Mouse (Mus musculus) layer of hippocampus, adult 18-20 months (tissue): ENCODE data around the gene Zg16. TPM values are rescaled to one million over a fixed set of nuclear protein-coding genes. Genes with fewer than 3 reads are reported as not detected.
"Not testable (repeated sequence)": the region's sequence is repeated elsewhere in the genome, so short reads cannot be mapped to it uniquely, and the experiment has no call there.

ENCODE experiments used
- DNase-seq, 2 experiments: peaks; one replicate each; pipeline ENCODE4 v3.0.0; 2022; ENCODE audit warnings: low spot score in 2 of 2
- total RNA-seq, 2 experiments: library from RNA; stranded (reverse); gene quantifications; 2 replicates each; pipeline ENCODE4 v1.2.3; 2021

Zg16 gene
- total RNA-seq, 2 experiments from 2014 or later = not detected

- DNase-seq = peak; percentile 71 to 89
These were observed 17.6 kb upstream of the Zg16 start for GRCm38 (mm10) chr7:127104560-127105332.

GRCm38 (mm10) chr7:127103960-127104359, 16.8 kb upstream of the Zg16 start:
- no peak for DNase-seq

GRCm38 (mm10) chr7:127102148-127102547, 15.0 kb upstream of the Zg16 start:
- DNase-seq = no peak

GRCm38 (mm10) chr7:127101451-127102016, 14.4 kb upstream of the Zg16 start:
- DNase-seq = no peak

GRCm38 (mm10) chr7:127099528-127099927, 12.4 kb upstream of the Zg16 start:
- DNase-seq = no peak

- no peak for DNase-seq
These were observed 11.8 kb upstream of the Zg16 start for GRCm38 (mm10) chr7:127098950-127099349.

GRCm38 (mm10) chr7:127098521-127098920, 11.4 kb upstream of the Zg16 start:
- DNase-seq = no peak

GRCm38 (mm10) chr7:127096456-127096855, 9.3 kb upstream of the Zg16 start:
- DNase-seq = no peak

- no peak for DNase-seq
These were observed 6.8 kb upstream of the Zg16 start for GRCm38 (mm10) chr7:127093914-127094313.

- DNase-seq = no peak
These were observed 4.2 kb upstream of the Zg16 start, which contains the start of gene AI467606 for GRCm38 (mm10) chr7:127091114-127091896. TSS of gene AI467606 (plus strand) at chr7:127091359.

- no peak for DNase-seq
These were observed 3.3 kb upstream of the Zg16 start for GRCm38 (mm10) chr7:127090154-127091113.

- DNase-seq = no peak
These were observed 2.0 kb upstream of the Zg16 start for GRCm38 (mm10) chr7:127088901-127089845.

- no peak for DNase-seq
These were observed 955 bp upstream of the Zg16 start for GRCm38 (mm10) chr7:127088083-127088482.

GRCm38 (mm10) chr7:127085751-127086150, 1.4 kb downstream of the Zg16 start:
- not testable (repeated sequence) for DNase-seq

- no peak for DNase-seq
These were observed 2.3 kb downstream of the Zg16 start for GRCm38 (mm10) chr7:127084794-127085193.

GRCm38 (mm10) chr7:127083689-127084088, 3.4 kb downstream of the Zg16 start:
- DNase-seq = no peak

GRCm38 (mm10) chr7:127082995-127083394, 4.1 kb downstream of the Zg16 start:
- DNase-seq = no peak

- DNase-seq = no peak
These were observed 4.9 kb downstream of the Zg16 start for GRCm38 (mm10) chr7:127082271-127082670.

- no peak for DNase-seq
These were observed 7.1 kb downstream of the Zg16 start for GRCm38 (mm10) chr7:127080045-127080444.

- no peak for DNase-seq
These were observed 9.4 kb downstream of the Zg16 start for GRCm38 (mm10) chr7:127077692-127078091.
